Mouse (Mus musculus) liver, embryonic 12.5 days (tissue): ENCODE measurements around the gene Prpf19. TPM values are rescaled to one million over a fixed set of nuclear protein-coding genes. Genes with fewer than 3 reads are reported as not detected.
A peak's percentile ranks its signal among the peaks of the same experiment; 100 is the strongest.

ENCODE experiments used
- ATAC-seq: fragments of 200-750 bp; cut with Nextera tagmentation; 2 replicates; pipeline ENCODE4 v1.8.0; 2017; ENCODE audit warnings: moderate number of reproducible peaks, mild to moderate bottlenecking, moderate library complexity
- H3K27ac ChIP-seq: fragments of 300-500 bp; sonication (generic); 2 replicates; pipeline ENCODE4 v1.5.1; 2016; ENCODE audit warnings: mild to moderate bottlenecking
- H3K27me3 ChIP-seq: fragments of 300-500 bp; sonication (generic); replicated peaks from 2 replicates; pipeline ENCODE4 v1.6.1; 2016; ENCODE audit warnings: mild to moderate bottlenecking, moderate library complexity
- H3K36me3 ChIP-seq: fragments of 300-500 bp; sonication (generic); 2 replicates; pipeline ENCODE4 v1.6.1; 2016; ENCODE audit warnings: mild to moderate bottlenecking, moderate library complexity
- H3K4me1 ChIP-seq: fragments of 300-500 bp; sonication (generic); 2 replicates; pipeline ENCODE4 v1.6.1; 2016
- H3K4me2 ChIP-seq: fragments of 300-500 bp; sonication (generic); 2 replicates; pipeline ENCODE4 v1.6.1; 2016; ENCODE audit warnings: mild to moderate bottlenecking, moderate library complexity
- H3K4me3 ChIP-seq: fragments of 300-500 bp; sonication (generic); 2 replicates; pipeline ENCODE4 v1.5.1; 2016; ENCODE audit warnings: mild to moderate bottlenecking, moderate library complexity
- H3K9ac ChIP-seq: fragments of 300-500 bp; sonication (generic); 2 replicates; pipeline ENCODE4 v1.6.1; 2016; ENCODE audit warnings: mild to moderate bottlenecking, moderate library complexity
- H3K9me3 ChIP-seq: fragments of 300-500 bp; sonication (generic); replicated peaks from 2 replicates; pipeline ENCODE4 v1.6.1; 2016; ENCODE audit warnings: mild to moderate bottlenecking, moderate library complexity
- WGBS: fragments of 180-500 bp; shearing (Covaris S2); methylation state at CpG from one replicate; pipeline ENCODE4 v1.1.7; 2016; ENCODE audit not compliant: insufficient replicate concordance; 5-methylcytosine and 5-hydroxymethylcytosine counted together
- polyA plus RNA-seq: library from polyadenylated mRNA; unstranded; fragments of >200 nt; fragmentation: Nextera tagmentation; extraction: Ambion mirVana; gene quantifications from 2 replicates; pipeline ENCODE4 v1.2.1, GENCODE M21; 2016

Prpf19 gene
- polyA plus RNA-seq, 1 experiment from 2014 or later = 25.6 TPM

DNA sequence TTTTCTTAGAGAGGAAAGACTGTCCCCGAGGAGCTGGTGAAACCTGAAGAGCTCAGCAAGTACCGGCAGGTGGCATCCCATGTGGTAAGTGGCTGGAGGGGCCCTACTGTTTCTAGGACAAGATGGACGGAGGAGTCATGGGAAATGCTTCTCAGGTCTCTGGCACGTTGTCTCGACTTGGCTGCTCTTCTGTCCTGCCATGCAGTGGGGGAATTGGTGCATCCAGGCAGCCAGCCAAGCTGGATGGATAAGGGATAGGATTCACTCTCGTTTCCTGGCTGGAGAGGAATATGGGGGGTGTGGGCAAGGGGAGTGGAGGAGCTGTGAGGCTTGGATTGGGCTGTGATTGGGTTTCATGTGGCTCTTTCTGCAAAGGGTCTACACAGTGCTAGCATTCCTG is 5.3 kb downstream of the Prpf19 start:
- Histone ChIP-seq H3K27me3 (no peaks in the 10 kb centered on the region), H3K36me3 (peaks cover 81% of the 10 kb centered on the region), H3K9me3 (no peaks in the 10 kb centered on the region), H3K9ac (no peak overlapping the region), H3K4me2 (no peak overlapping the region), H3K27ac (no peak overlapping the region), H3K4me1 (peaks cover 24% of the 10 kb centered on the region), H3K4me3 (no peak overlapping the region)
- 81% methylated on average over 6 of the region's 6 CpGs for WGBS
- ATAC-seq = no peak

DNA sequence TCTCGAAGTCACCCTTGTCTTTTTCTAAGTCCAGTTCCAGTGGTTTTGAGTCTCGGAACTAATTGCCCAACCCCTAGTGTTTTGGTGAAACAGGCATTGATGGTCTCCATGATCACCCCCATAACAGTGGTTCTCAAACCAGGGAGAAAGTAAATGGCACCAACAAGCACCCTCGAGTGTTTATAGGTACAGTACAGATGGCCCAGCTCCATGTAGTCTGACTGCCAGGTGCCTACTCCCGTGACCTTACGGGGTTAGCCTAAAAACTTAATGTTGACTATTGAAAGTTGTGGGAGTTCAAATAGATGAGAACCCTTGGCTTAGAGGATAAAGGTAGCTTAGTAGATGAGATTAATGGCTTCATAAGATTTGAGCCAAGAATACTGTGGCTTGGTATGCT is 6.0 kb downstream of the Prpf19 start:
- Histone ChIP-seq H3K4me1 (peaks cover 20% of the 10 kb centered on the region), H3K4me2 (no peak overlapping the region), H3K9ac (no peak overlapping the region), H3K36me3 (peaks cover 88% of the 10 kb centered on the region), H3K9me3 (no peaks in the 10 kb centered on the region), H3K27ac (no peak overlapping the region), H3K4me3 (no peak overlapping the region), H3K27me3 (no peaks in the 10 kb centered on the region)
- 87% methylated on average over 5 of the region's 5 CpGs for whole genome bisulfite sequencing
- no peak for ATAC-seq

DNA sequence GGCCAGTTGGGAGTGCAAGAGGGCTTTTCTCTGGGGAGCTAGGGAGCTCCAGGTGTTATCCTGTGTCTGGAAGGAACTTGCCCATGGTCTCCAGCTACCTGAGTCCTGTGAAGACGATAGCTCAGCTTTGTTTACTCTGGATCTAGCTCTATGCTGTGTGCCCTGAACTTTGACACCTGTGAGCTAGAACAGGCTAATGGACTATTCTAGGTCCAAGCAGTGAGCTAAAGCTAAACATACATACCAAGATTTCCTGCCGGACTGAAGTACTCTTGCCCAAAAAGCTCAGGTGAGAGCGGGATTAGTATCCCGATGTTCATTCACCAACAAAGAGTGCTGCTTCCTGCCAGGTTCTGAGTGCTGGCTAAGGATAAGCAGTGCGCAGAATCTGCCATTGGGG is 9.5 kb downstream of the Prpf19 start:
- H3K4me1 ChIP-seq = 0 out of 2 replicates have a peak, but pooled peaks cover 3% of the 10 kb centered on the region
- H3K4me2 ChIP-seq = no peak overlapping the region
- H3K9me3 ChIP-seq = no peaks in the 10 kb centered on the region
- H3K9ac ChIP-seq = no peak overlapping the region
- H3K27ac ChIP-seq = no peak overlapping the region
- WGBS = 79% methylated on average over 5 of the region's 5 CpGs
- H3K4me3 ChIP-seq = no peak overlapping the region
- H3K27me3 ChIP-seq = no peaks in the 10 kb centered on the region
- peaks cover 86% of the 10 kb centered on the region for H3K36me3 ChIP-seq
- ATAC-seq = no peak

DNA sequence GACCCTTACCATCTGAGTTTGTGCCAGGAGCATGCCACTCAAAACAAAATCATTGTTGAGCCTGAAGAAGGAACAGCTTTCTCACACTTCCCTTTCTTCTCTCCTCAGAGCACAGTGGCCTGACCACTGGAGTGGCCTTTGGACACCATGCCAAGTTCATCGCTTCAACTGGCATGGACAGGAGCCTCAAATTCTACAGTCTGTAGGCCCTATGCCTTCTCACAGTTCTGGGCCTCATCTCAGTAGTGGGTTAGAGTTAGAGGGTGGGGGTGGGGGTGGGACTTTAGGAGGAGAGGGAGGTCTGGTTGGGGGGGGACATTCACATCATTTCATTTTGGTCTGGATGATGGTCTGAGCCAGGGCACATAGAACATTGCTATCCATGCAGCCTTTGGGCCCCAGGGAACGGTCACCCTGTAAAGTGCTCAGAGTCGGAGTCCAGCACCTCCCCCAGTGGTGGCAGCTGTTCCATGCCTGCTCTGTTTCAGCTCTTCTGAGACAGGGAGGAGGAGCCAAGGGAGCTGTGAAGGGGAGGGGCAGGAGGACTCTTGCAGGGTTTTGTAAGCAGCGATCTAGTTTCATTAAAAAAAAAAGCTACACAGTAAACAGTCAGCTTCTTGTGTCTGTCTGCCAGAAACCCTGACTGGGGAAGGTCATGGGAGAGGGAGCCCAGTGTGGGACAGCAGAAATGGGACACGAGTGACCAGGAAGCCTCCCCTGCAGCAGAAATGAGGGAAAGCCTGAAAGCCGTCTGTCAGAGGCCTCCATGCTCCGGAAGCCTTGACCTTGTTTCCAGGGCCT is 10.1 kb downstream of the Prpf19 start:
- WGBS = 75% methylated on average over 7 of the region's 7 CpGs
- no peaks in the 10 kb centered on the region for H3K9me3 ChIP-seq
- H3K4me3 ChIP-seq = no peak overlapping the region
- ATAC-seq = peak; percentile 30; the same call in 1 of the 2 replicates
- no peaks in the 10 kb centered on the region for H3K27me3 ChIP-seq
- H3K4me1 ChIP-seq = 0 out of 2 replicates have a peak, but pooled peaks cover 3% of the 10 kb centered on the region
- peaks cover 80% of the 10 kb centered on the region for H3K36me3 ChIP-seq
- 0 out of 2 replicates have a peak overlapping the region, but pooled peaks have one; percentile 3 for H3K27ac ChIP-seq
- no peak overlapping the region for H3K4me2 ChIP-seq
- no peak overlapping the region for H3K9ac ChIP-seq

DNA sequence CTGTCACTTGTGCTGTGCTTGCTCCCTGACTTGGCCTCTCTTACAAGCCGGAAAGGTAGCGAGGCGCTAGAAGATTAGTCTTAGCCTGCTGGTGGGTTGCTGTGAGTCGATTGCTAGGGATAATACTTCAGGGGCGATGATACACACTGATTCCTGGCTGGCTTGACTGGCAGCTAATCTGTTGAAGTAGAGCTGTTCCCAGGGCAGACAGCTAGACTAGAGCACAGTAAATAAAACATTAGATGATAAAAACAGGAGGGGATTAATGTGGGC is 10.6 kb downstream of the Prpf19 start:
- no peak overlapping the region for H3K4me3 ChIP-seq
- no peak overlapping the region for H3K4me2 ChIP-seq
- 0 out of 2 replicates have a peak overlapping the region, but pooled peaks have one; percentile 3 for H3K27ac ChIP-seq
- no peaks in the 10 kb centered on the region for H3K9me3 ChIP-seq
- H3K36me3 ChIP-seq = peaks cover 74% of the 10 kb centered on the region
- H3K27me3 ChIP-seq = no peaks in the 10 kb centered on the region
- WGBS = 78% methylated on average over 5 of the region's 5 CpGs
- no peak overlapping the region for H3K9ac ChIP-seq
- ATAC-seq = no peak
- 0 out of 2 replicates have a peak, but pooled peaks cover 3% of the 10 kb centered on the region for H3K4me1 ChIP-seq

GRCm38 (mm10) chr19:10907891-10908290 is 12.9 kb downstream of the Prpf19 start:
- no peak overlapping the region for H3K4me3 ChIP-seq
- no peak overlapping the region for H3K4me2 ChIP-seq
- no peak overlapping the region for H3K27ac ChIP-seq
- no peaks in the 10 kb centered on the region for H3K27me3 ChIP-seq
- 62% methylated on average over 3 of the region's 3 CpGs for WGBS
- no peak for ATAC-seq
- H3K36me3 ChIP-seq = peaks cover 52% of the 10 kb centered on the region
- H3K4me1 ChIP-seq = 0 out of 2 replicates have a peak, but pooled peaks cover 3% of the 10 kb centered on the region
- H3K9me3 ChIP-seq = no peaks in the 10 kb centered on the region
- no peak overlapping the region for H3K9ac ChIP-seq

- ATAC-seq = no peak
- H3K9me3 ChIP-seq = no peaks in the 10 kb centered on the region
- no peak overlapping the region for H3K4me3 ChIP-seq
- no peaks in the 10 kb centered on the region for H3K27me3 ChIP-seq
- peaks cover 39% of the 10 kb centered on the region for H3K36me3 ChIP-seq
- 70% methylated on average over 6 of the region's 6 CpGs for WGBS
- H3K27ac ChIP-seq = no peak overlapping the region
- no peak overlapping the region for H3K9ac ChIP-seq
- H3K4me2 ChIP-seq = no peak overlapping the region
- 0 out of 2 replicates have a peak, but pooled peaks cover 2% of the 10 kb centered on the region for H3K4me1 ChIP-seq
These were observed 14.2 kb downstream of the Prpf19 start for GRCm38 (mm10) chr19:10909087-10909721.

DNA sequence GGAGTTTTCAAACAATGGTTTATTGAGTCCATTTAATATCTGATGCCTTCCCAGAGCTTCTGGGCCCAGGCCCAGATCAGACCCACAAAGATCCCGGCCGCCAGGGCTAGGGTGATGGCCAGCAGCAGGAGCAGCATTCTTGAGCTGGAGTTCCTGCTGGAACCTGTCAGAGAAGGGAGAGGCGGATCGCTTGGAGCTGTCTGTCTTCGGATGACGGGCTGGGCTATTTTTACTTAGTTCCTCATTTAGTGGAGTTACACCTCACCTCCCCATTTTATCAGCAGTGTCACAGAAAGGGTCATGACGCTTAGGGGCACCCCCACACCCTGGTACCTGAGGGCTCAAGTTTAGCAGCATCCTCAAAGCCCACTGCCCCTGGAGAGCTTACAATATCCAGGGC is 19.3 kb downstream of the Prpf19 start:
- no peaks in the 10 kb centered on the region for H3K36me3 ChIP-seq
- no peak overlapping the region for H3K4me2 ChIP-seq
- WGBS = 18% methylated on average over 7 of the region's 7 CpGs
- ATAC-seq = no peak
- no peaks in the 10 kb centered on the region for H3K9me3 ChIP-seq
- H3K27me3 ChIP-seq = peaks cover 15% of the 10 kb centered on the region
- H3K4me1 ChIP-seq = peaks cover 4% of the 10 kb centered on the region
- no peak overlapping the region for H3K27ac ChIP-seq
- no peak overlapping the region for H3K4me3 ChIP-seq
- H3K9ac ChIP-seq = no peak overlapping the region

- no peak overlapping the region for H3K27ac ChIP-seq
- no peaks in the 10 kb centered on the region for H3K36me3 ChIP-seq
- WGBS = 34% methylated on average over 2 of the region's 2 CpGs
- H3K4me1 ChIP-seq = peaks cover 4% of the 10 kb centered on the region
- H3K9ac ChIP-seq = no peak overlapping the region
- ATAC-seq = no peak
- no peak overlapping the region for H3K4me2 ChIP-seq
- peaks cover 15% of the 10 kb centered on the region for H3K27me3 ChIP-seq
- H3K4me3 ChIP-seq = no peak overlapping the region
- no peaks in the 10 kb centered on the region for H3K9me3 ChIP-seq
These were observed 19.8 kb downstream of the Prpf19 start for GRCm38 (mm10) chr19:10914870-10915269.

DNA sequence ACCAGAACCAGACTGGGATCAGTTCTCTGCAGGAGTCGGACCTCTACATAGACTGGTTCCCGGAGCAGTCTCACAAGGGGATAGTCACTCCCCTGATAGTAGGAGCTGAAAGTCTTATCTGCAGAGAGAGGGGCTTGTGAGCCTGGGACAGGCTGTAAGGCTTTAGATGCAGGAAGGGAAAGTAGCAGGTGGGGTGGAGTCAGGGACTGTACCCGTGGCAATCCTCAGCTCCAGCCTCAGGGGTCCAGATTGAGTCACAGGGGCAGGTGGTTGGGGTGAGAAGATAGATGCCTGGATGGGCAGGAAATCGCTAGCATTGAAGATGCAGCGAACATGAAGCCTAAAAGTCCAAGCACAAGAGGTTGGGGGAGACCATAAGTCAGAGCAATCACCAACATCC is 21.5 kb downstream of the Prpf19 start:
- H3K4me2 ChIP-seq = no peak overlapping the region
- H3K4me3 ChIP-seq = no peak overlapping the region
- H3K36me3 ChIP-seq = no peaks in the 10 kb centered on the region
- H3K27me3 ChIP-seq = peaks cover 19% of the 10 kb centered on the region
- no peak overlapping the region for H3K27ac ChIP-seq
- H3K4me1 ChIP-seq = peaks cover 4% of the 10 kb centered on the region
- H3K9ac ChIP-seq = no peak overlapping the region
- no peak for ATAC-seq
- WGBS = 30% methylated on average over 5 of the region's 5 CpGs
- no peaks in the 10 kb centered on the region for H3K9me3 ChIP-seq

GRCm38 (mm10) chr19:10918321-10918991 is 23.4 kb downstream of the Prpf19 start:
- no peaks in the 10 kb centered on the region for H3K9me3 ChIP-seq
- no peak overlapping the region for H3K9ac ChIP-seq
- H3K4me2 ChIP-seq = no peak overlapping the region
- H3K27me3 ChIP-seq = peaks cover 19% of the 10 kb centered on the region
- H3K4me3 ChIP-seq = no peak overlapping the region
- 70% methylated on average over 10 of the region's 10 CpGs for WGBS
- no peak overlapping the region for H3K27ac ChIP-seq
- ATAC-seq = no peak
- H3K4me1 ChIP-seq = peaks cover 4% of the 10 kb centered on the region
- H3K36me3 ChIP-seq = no peaks in the 10 kb centered on the region

DNA sequence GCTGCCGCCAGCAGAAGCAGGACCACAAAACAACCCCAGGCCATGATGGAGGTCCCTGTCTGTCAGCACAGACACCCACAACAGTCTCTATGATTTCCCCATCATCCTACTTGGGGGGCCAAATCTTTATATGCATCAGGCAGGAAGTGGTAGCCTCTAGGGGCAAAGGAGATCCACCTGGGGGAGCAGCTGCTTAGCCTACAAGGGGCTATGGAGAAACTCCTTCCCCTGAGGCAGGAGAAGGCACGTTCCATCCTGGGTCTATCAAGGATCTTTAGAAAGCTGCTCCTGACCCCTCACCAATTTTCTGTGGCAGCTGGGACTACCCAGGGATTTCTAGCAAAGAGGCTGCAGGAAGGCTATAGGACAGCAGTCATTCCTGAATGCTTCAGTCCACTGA is 25.5 kb downstream of the Prpf19 start, which contains the start of gene Zp1:
Zp1 (minus strand) TSS at position 101 of the 400 bp plus-strand sequence.
- Histone ChIP-seq H3K9ac (no peak within 1 kb of the TSS), H3K36me3 (no peaks in the 10 kb centered on the region), H3K4me2 (no peak within 1 kb of the TSS), H3K27me3 (peaks cover 7% of the 10 kb centered on the region; the same call in 1 of the 2 replicates), H3K4me1 (peaks cover 4% of the 10 kb centered on the region), H3K27ac (no peak within 1 kb of the TSS), H3K9me3 (no peaks in the 10 kb centered on the region), H3K4me3 (no peak within 1 kb of the TSS)
- no peak for ATAC-seq
- WGBS = 50% methylated on average over 2 of the region's 2 CpGs
